Mouse (Mus musculus) ES-E14 (cell line): ENCODE results near the gene Igsf8. TPM values are rescaled to one million over a fixed set of nuclear protein-coding genes. Genes with fewer than 3 reads are reported as not detected.

ENCODE experiments used
- DNase-seq: peaks from one replicate; pipeline ENCODE4 v3.0.0-alpha.2; 2013; ENCODE audit warnings: low read depth, low spot score
- H3K27ac ChIP-seq: 2 replicates; pipeline ENCODE4 v1.5.1; 2012; ENCODE audit warnings: low read depth, mild to moderate bottlenecking, low read length, moderate library complexity, mixed read lengths; ENCODE audit not compliant: poor library complexity, insufficient read depth, severe bottlenecking
- H3K36me3 ChIP-seq: 2 replicates; pipeline ENCODE4 v1.6.1; 2012; ENCODE audit warnings: mild to moderate bottlenecking, low read length, moderate library complexity, mixed read lengths; ENCODE audit not compliant: control insufficient read depth, poor library complexity, insufficient read depth, severe bottlenecking
- H3K4me1 ChIP-seq, 2 experiments: fragments of 150-350 bp in 1 of 2; sonication (generic) in 1 of 2; 2 replicates each; pipeline ENCODE4 v1.6.1; 2012; ENCODE audit warnings: low read length in 2 of 2, mild to moderate bottlenecking in 1 of 2, mixed read lengths in 1 of 2; ENCODE audit not compliant: control insufficient read depth in 2 of 2, insufficient read depth in 2 of 2, poor library complexity in 1 of 2
- H3K4me3 ChIP-seq, 2 experiments: fragments of 150-350 bp in 1 of 2; sonication (generic) in 1 of 2; 2 replicates each; pipeline ENCODE4 v1.5.1; 2012; ENCODE audit warnings: low read length in 2 of 2, low read depth in 1 of 2, mild to moderate bottlenecking in 1 of 2, mixed read lengths in 1 of 2; ENCODE audit not compliant: insufficient read depth in 1 of 2, poor library complexity in 1 of 2, severe bottlenecking in 1 of 2
- H3K9ac ChIP-seq: 2 replicates; pipeline ENCODE4 v1.6.1; 2012; ENCODE audit warnings: low read depth, mild to moderate bottlenecking, low read length, mixed read lengths; ENCODE audit not compliant: poor library complexity, insufficient read depth, severe bottlenecking
- H3K9me3 ChIP-seq: fragments of 150-350 bp; sonication (generic); 2 replicates; pipeline ENCODE4 v1.6.1; 2012; ENCODE audit warnings: low read depth, mild to moderate bottlenecking, low read length; ENCODE audit not compliant: control insufficient read depth, insufficient read depth
- CHD2 ChIP-seq: IDR thresholded peaks from 2 replicates; pipeline ENCODE4 v1.6.1; 2014; ENCODE audit warnings: mild to moderate bottlenecking, low read depth, low read length, inconsistent platforms
- HCFC1 ChIP-seq: IDR thresholded peaks from 2 replicates; pipeline ENCODE4 v1.6.1; 2012; ENCODE audit warnings: low read length, inconsistent platforms, borderline replicate concordance; ENCODE audit not compliant: insufficient read depth
- MAFK ChIP-seq: IDR thresholded peaks from 2 replicates; pipeline ENCODE4 v1.6.1; 2014; ENCODE audit warnings: mild to moderate bottlenecking, low read depth, low read length, inconsistent platforms; ENCODE audit not compliant: insufficient read depth
- ZC3H11A ChIP-seq: IDR thresholded peaks from 2 replicates; pipeline ENCODE4 v1.6.1; 2012; ENCODE audit warnings: low read depth, mild to moderate bottlenecking, inconsistent platforms, low read length, borderline replicate concordance
- ZNF384 ChIP-seq: IDR thresholded peaks from 2 replicates; pipeline ENCODE4 v1.6.1; 2012; ENCODE audit warnings: low read depth, low read length, inconsistent platforms
- in situ Hi-C, 2 experiments: fragments of 600-800 bp; cut with MboI; formaldehyde crosslinking; loops; one replicate each; pipeline ENCODE4 v1.15.1; 2025; ENCODE audit warnings: low sequenced_read_pairs in 2 of 2, inconsistent platforms in 1 of 2; ENCODE audit not compliant: unreplicated experiment in 2 of 2
- total RNA-seq: library from RNA; depleted of rRNA; stranded (reverse); fragments of 300-350 nt; gene quantifications from 2 replicates; pipeline ENCODE4 v1.2.3, GENCODE M21; 2012

The Igsf8 gene
- total RNA-seq, 1 experiment: 43.5 TPM

DNA sequence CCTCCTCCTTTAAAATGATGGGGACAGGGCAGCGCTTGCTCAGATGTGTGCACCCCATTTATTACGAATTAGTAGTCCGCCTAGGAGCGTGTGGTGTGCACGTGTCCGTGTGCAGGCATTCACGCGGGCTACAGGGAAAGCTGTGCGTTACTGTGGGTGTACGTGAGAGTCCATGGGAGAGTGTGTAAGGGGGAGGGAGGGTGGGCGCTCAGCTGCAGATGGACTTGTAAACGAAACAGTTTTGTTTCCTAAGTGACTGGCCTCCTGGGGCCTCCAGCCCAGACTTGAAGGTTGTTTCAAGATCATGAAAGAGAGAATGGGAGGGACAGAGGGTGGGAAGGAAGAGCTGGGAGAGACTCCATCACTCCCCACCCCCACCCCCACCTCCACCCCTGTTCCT lies 39.7 kb downstream of the Igsf8 start:
- Histone ChIP-seq H3K4me3 (peak overlapping the region; percentile 29 to 30; a peak in 1 of 4 replicates), H3K9me3 (no peaks in the 10 kb centered on the region), H3K4me1 (peaks cover 5 to 29% of the 10 kb centered on the region in 2 experiments; a peak in 3 of 4 replicates), H3K36me3 (no peaks in the 10 kb centered on the region), H3K27ac (no peak overlapping the region), H3K9ac (no peak overlapping the region)
- in situ Hi-C loops: no loop called here
- no peak for TF ChIP-seq ZNF384
- no peak for TF ChIP-seq CHD2
- no peak for TF ChIP-seq HCFC1
- no peak for TF ChIP-seq MAFK
- no peak for TF ChIP-seq ZC3H11A
- no peak for DNase-seq

DNA sequence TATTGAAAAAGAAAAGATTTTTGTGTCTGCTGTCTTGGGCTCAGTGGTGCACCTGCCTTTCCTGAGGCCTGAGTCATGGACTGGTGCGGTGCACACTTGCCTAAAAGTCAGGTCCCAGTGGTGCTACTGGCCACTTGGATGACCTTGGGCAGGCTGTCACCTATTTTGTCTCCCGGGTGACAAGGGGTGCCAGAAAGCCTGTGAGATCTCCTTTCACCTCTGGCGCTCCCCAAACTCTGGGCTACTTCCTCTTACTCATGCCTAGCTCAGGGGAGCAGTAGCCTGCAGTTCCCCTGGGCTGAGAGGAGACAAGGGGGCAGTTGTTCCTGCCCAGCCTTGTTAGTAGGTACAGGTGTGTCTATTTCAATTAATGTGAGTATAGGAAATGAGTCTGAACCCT lies 40.9 kb downstream of the Igsf8 start:
- in situ Hi-C loops: no loop called here
- peaks cover 5 to 29% of the 10 kb centered on the region in 2 experiments; a peak in 3 of 4 replicates for H3K4me1 ChIP-seq
- no peaks in the 10 kb centered on the region for H3K36me3 ChIP-seq
- no peak for DNase-seq
- H3K9ac ChIP-seq: no peak overlapping the region
- no peaks in the 10 kb centered on the region for H3K9me3 ChIP-seq
- no peak overlapping the region for H3K27ac ChIP-seq
- H3K4me3 ChIP-seq: no peak overlapping the region
- no peak for TF ChIP-seq MAFK
- no peak for TF ChIP-seq CHD2
- TF ChIP-seq ZNF384: no peak

DNA sequence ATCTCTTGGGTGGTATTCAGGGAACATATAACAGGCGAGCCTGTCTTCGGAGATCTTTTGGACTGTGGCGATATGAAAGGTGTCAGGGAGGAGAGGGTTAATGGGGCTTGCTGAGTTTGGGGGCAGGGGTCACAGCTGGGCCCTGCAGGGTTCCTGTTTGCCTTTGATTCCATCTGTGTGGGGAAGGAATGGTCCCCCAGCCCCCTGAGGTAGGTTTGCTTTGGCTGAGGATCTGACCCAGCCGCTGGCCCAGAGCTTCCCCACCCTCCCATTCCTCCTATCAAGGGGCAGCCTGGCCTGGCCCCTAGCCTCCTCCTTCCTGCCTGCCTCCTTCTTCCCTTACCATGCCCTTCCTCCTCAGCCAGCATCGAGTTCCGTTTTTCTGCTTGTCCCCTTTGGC lies 41.4 kb downstream of the Igsf8 start:
- Histone ChIP-seq H3K4me3 (no peak overlapping the region), H3K4me1 (peaks cover 5 to 27% of the 10 kb centered on the region in 2 experiments; a peak in 3 of 4 replicates)
- TF ChIP-seq ZC3H11A: no peak
- TF ChIP-seq ZNF384: no peak
- no peak for TF ChIP-seq MAFK
- no peak for TF ChIP-seq HCFC1
- no peak for TF ChIP-seq CHD2

GRCm38 (mm10) chr1:172304443-172304842 lies 43.0 kb downstream of the Igsf8 start:
- H3K9ac ChIP-seq: no peak overlapping the region
- in situ Hi-C loops: no loop called here
- peaks cover 3 to 27% of the 10 kb centered on the region in 2 experiments; a peak in 2 of 4 replicates for H3K4me1 ChIP-seq
- H3K36me3 ChIP-seq: no peaks in the 10 kb centered on the region
- no peak overlapping the region for H3K4me3 ChIP-seq
- no peak for DNase-seq
- no peak overlapping the region for H3K27ac ChIP-seq
- H3K9me3 ChIP-seq: no peaks in the 10 kb centered on the region
- TF ChIP-seq CHD2 (no peak), ZC3H11A (no peak), ZNF384 (no peak), MAFK (no peak), HCFC1 (no peak)

More for the DNA sequence above, 41.4 kb downstream of the Igsf8 start:
- no peaks in the 10 kb centered on the region for H3K9me3 ChIP-seq
- H3K36me3 ChIP-seq: no peaks in the 10 kb centered on the region
- DNase-seq: no peak
- in situ Hi-C loops: no loop called here
- no peak overlapping the region for H3K27ac ChIP-seq
- no peak overlapping the region for H3K9ac ChIP-seq

DNA sequence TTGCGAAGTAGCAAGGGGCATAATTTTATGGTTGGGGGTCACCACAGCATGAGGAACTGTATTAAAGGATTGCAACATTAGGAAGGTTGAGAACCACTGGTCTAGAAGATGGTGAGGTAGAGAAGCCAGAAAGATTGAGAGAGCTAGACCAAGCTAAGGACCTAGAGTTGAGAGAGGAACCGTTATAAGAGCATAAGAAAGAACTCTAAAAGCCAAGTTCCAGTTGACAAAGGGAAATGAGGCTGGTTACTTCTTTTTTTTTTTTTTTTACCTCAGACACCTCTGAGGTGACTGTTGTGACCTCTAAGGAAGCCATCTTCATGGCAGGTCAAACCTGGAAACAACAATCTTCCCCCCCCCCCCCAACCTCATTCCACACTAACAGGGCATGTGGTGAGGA lies 43.7 kb downstream of the Igsf8 start:
- TF ChIP-seq ZNF384 (no peak; the same call in 1 of the 2 replicates), HCFC1 (no peak), MAFK (no peak), CHD2 (no peak), ZC3H11A (no peak)
- Histone ChIP-seq H3K4me3 (no peak overlapping the region), H3K9me3 (no peaks in the 10 kb centered on the region), H3K4me1 (peaks cover 0 to 25% of the 10 kb centered on the region in 2 experiments; a peak in 1 of 4 replicates), H3K27ac (no peak overlapping the region), H3K9ac (no peak overlapping the region), H3K36me3 (no peaks in the 10 kb centered on the region)
- in situ Hi-C loops: no loop called here
- DNase-seq: no peak
